Mouse (Mus musculus): Measurements from ENCODE around the gene Zscan26.
"Not testable (repeated sequence)": the region's sequence is repeated elsewhere in the genome, so short reads cannot be mapped to it uniquely, and the experiment has no call there.

Gene Zscan26

GRCm38 (mm10) chr13:21427631-21428030 lies 25.9 kb downstream of the Zscan26 start:
- no peak for DNase-seq (ENCODE audit: low read depth, low spot score)

- DNase-seq (ENCODE audit: low read depth, low spot score), result no peak
These were observed 30.2 kb downstream of the Zscan26 start for GRCm38 (mm10) chr13:21423301-21423700.

- DNase-seq (ENCODE audit: low read depth, low spot score), result no peak
These were observed 34.7 kb downstream of the Zscan26 start for GRCm38 (mm10) chr13:21418865-21419264.

GRCm38 (mm10) chr13:21417298-21418010 lies 36.1 kb downstream of the Zscan26 start:
- DNase-seq (ENCODE audit: low read depth, low spot score), result no peak

- DNase-seq (ENCODE audit: low read depth, low spot score), result no peak
These were observed 37.8 kb downstream of the Zscan26 start for GRCm38 (mm10) chr13:21415750-21416149.

GRCm38 (mm10) chr13:21415266-21415665 lies 38.3 kb downstream of the Zscan26 start:
- DNase-seq (ENCODE audit: low read depth, low spot score), result no peak

GRCm38 (mm10) chr13:21414231-21415212 lies 39.0 kb downstream of the Zscan26 start:
- DNase-seq (ENCODE audit: low read depth, low spot score), result no peak

- no peak for DNase-seq (ENCODE audit: low read depth, low spot score)
These were observed 44.6 kb downstream of the Zscan26 start for GRCm38 (mm10) chr13:21408805-21409459.

- DNase-seq (ENCODE audit: low read depth, low spot score), result peak; percentile 53
These were observed 45.3 kb downstream of the Zscan26 start for GRCm38 (mm10) chr13:21407969-21408804.

GRCm38 (mm10) chr13:21407341-21407740 lies 46.2 kb downstream of the Zscan26 start:
- DNase-seq (ENCODE audit: low read depth, low spot score), result no peak

- DNase-seq (ENCODE audit: low read depth, low spot score), result no peak
These were observed 50.7 kb downstream of the Zscan26 start for GRCm38 (mm10) chr13:21402848-21403247.

GRCm38 (mm10) chr13:21402287-21402846 lies 51.2 kb downstream of the Zscan26 start, which contains the start of gene Zkscan3:
Zkscan3 (minus strand) TSS chr13:21402755.
- DNase-seq (ENCODE audit: low read depth, low spot score), result peak; percentile 88

GRCm38 (mm10) chr13:21401636-21402286 lies 51.8 kb downstream of the Zscan26 start:
- no peak for DNase-seq (ENCODE audit: low read depth, low spot score)

- no peak for DNase-seq (ENCODE audit: low read depth, low spot score)
These were observed 52.4 kb downstream of the Zscan26 start for GRCm38 (mm10) chr13:21401166-21401565.

- no peak for DNase-seq (ENCODE audit: low read depth, low spot score)
These were observed 56.0 kb downstream of the Zscan26 start for GRCm38 (mm10) chr13:21397486-21397885.

GRCm38 (mm10) chr13:21396048-21396447 lies 57.5 kb downstream of the Zscan26 start:
- DNase-seq (ENCODE audit: low read depth, low spot score), result not testable (repeated sequence)

GRCm38 (mm10) chr13:21395623-21396022 lies 57.9 kb downstream of the Zscan26 start:
- DNase-seq (ENCODE audit: low read depth, low spot score), result no peak

GRCm38 (mm10) chr13:21395211-21395610 lies 58.3 kb downstream of the Zscan26 start:
- no peak for DNase-seq (ENCODE audit: low read depth, low spot score)
